Mouse (Mus musculus) limb, embryonic 12.5 days (tissue): ENCODE data around the gene Gm21976. TPM values are rescaled to one million over a fixed set of nuclear protein-coding genes. Genes with fewer than 3 reads are reported as not detected.

ENCODE experiments used
- ATAC-seq: fragments of 200-750 bp; cut with Nextera tagmentation; 2 replicates; pipeline ENCODE4 v1.8.0; 2017; ENCODE audit warnings: low read depth, moderate TSS enrichment; ENCODE audit not compliant: insufficient number of reproducible peaks, insufficient read depth, low FRiP score, low TSS enrichment
- H3K27ac ChIP-seq: fragments of 300-500 bp; sonication (generic); 2 replicates; pipeline ENCODE4 v1.5.1; 2016; ENCODE audit warnings: mild to moderate bottlenecking, moderate library complexity
- H3K27me3 ChIP-seq: fragments of 300-500 bp; sonication (generic); 2 replicates; pipeline ENCODE4 v1.6.1; 2016; ENCODE audit warnings: mild to moderate bottlenecking, moderate library complexity
- H3K36me3 ChIP-seq: fragments of 300-500 bp; sonication (generic); 2 replicates; pipeline ENCODE4 v1.6.1; 2016; ENCODE audit warnings: mild to moderate bottlenecking, moderate library complexity
- H3K4me1 ChIP-seq: fragments of 300-500 bp; sonication (generic); replicated peaks from 2 replicates; pipeline ENCODE4 v1.6.1; 2016
- H3K4me2 ChIP-seq: fragments of 300-500 bp; sonication (generic); 2 replicates; pipeline ENCODE4 v1.6.1; 2016; ENCODE audit warnings: mild to moderate bottlenecking, moderate library complexity
- H3K4me3 ChIP-seq: fragments of 300-500 bp; sonication (generic); replicated peaks from 2 replicates; pipeline ENCODE4 v1.5.1; 2016; ENCODE audit warnings: mild to moderate bottlenecking
- H3K9ac ChIP-seq: fragments of 300-500 bp; sonication (generic); replicated peaks from 2 replicates; pipeline ENCODE4 v1.6.1; 2016; ENCODE audit warnings: mild to moderate bottlenecking, moderate library complexity
- H3K9me3 ChIP-seq: fragments of 300-500 bp; sonication (generic); 2 replicates; pipeline ENCODE4 v1.6.1; 2016; ENCODE audit warnings: mild to moderate bottlenecking, moderate library complexity
- WGBS: fragments of 180-500 bp; shearing (Covaris S2); methylation state at CpG from one replicate; pipeline ENCODE4 v1.1.7; 2016; 5-methylcytosine and 5-hydroxymethylcytosine counted together
- polyA plus RNA-seq: library from polyadenylated mRNA; unstranded; fragments of >200 nt; fragmentation: Nextera tagmentation; extraction: Ambion mirVana; gene quantifications from 2 replicates; pipeline ENCODE4 v1.2.1, GENCODE M21; 2016

Gene Gm21976
- polyA plus RNA-seq, 1 experiment from 2014 or later, result not detected

DNA sequence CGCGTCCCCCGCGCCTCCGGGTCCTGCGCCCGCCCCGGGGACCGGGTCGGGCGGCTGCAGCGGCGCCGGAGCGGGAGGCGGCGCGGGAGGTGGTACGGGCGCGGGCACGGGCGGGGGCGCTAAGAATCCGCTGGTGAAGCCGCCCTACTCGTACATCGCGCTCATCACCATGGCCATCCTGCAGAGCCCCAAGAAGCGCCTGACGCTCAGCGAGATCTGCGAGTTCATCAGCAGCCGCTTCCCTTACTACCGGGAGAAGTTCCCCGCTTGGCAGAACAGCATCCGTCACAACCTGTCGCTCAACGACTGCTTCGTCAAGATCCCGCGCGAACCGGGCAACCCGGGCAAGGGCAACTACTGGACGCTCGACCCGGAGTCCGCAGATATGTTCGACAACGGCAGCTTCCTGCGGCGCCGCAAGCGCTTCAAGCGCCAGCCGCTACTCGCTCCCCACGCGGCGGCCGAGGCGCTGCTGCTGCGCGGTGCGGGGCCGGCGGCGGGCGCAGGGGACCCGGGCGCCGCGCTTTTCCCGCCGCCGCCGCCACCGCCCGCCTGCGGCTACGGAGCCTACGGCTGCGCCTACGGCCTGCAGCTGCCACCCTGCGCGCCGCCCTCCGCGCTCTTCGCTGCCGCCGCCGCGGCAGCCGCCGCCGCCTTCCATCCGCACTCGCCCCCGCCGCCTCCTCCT, 75.3 kb downstream of the Gm21976 start:
- H3K4me1 ChIP-seq, result peaks cover 24% of the 10 kb centered on the region
- H3K27ac ChIP-seq, result no peak overlapping the region
- peak overlapping the region; percentile 50 for H3K4me3 ChIP-seq
- no peaks in the 10 kb centered on the region for H3K9me3 ChIP-seq
- H3K27me3 ChIP-seq, result peaks cover 87% of the 10 kb centered on the region
- no peak for ATAC-seq
- H3K9ac ChIP-seq, result peak overlapping the region; percentile 53
- under 1% methylated on average over 91 of the region's 102 CpGs for WGBS
- peak overlapping the region; percentile 80 for H3K4me2 ChIP-seq
- no peaks in the 10 kb centered on the region for H3K36me3 ChIP-seq

GRCm38 (mm10) chr13:98355559-98356111, 75.9 kb downstream of the Gm21976 start:
- no peak for ATAC-seq
- H3K9me3 ChIP-seq, result no peaks in the 10 kb centered on the region
- H3K4me3 ChIP-seq, result peak overlapping the region; percentile 50
- H3K36me3 ChIP-seq, result no peaks in the 10 kb centered on the region
- WGBS, result under 1% methylated on average over 67 of the region's 81 CpGs
- H3K4me1 ChIP-seq, result peaks cover 24% of the 10 kb centered on the region
- peaks cover 87% of the 10 kb centered on the region for H3K27me3 ChIP-seq
- no peak overlapping the region for H3K27ac ChIP-seq
- H3K4me2 ChIP-seq, result peak overlapping the region; percentile 80
- H3K9ac ChIP-seq, result peak overlapping the region; percentile 53

- Histone ChIP-seq H3K9ac (no peak overlapping the region), H3K4me2 (peak overlapping the region; percentile 80), H3K27ac (no peak overlapping the region), H3K4me3 (peak overlapping the region; percentile 50), H3K4me1 (peaks cover 24% of the 10 kb centered on the region), H3K9me3 (no peaks in the 10 kb centered on the region), H3K36me3 (no peaks in the 10 kb centered on the region), H3K27me3 (peaks cover 87% of the 10 kb centered on the region)
- ATAC-seq, result no peak
- 4% methylated on average over 9 of the region's 9 CpGs for WGBS
Measured at GRCm38 (mm10) chr13:98356176-98356972, 76.7 kb downstream of the Gm21976 start.

Other genes with a start within 250 kb of the Gm21976 start
- 21.3 and 23.7 TPM in 2 replicates for gene Arhgef28, start 73.4 kb upstream of the Gm21976 start, polyA plus RNA-seq
- 41.2 and 42.0 TPM in 2 replicates for gene Utp15, start 16.8 kb upstream of the Gm21976 start, polyA plus RNA-seq
- 15.3 and 19.1 TPM in 2 replicates for gene Ankra2, start 16.8 kb upstream of the Gm21976 start, polyA plus RNA-seq
- 760 and 773 TPM in 2 replicates for gene Btf3, start 37.1 kb downstream of the Gm21976 start, polyA plus RNA-seq
- gene Foxd1, start 74.4 kb downstream of the Gm21976 start, polyA plus RNA-seq, result 0.17 and 0.25 TPM in 2 replicates
- 1.3 and 1.7 TPM in 2 replicates for gene Gm10320, start 212.1 kb downstream of the Gm21976 start, polyA plus RNA-seq